Mouse (Mus musculus) heart, adult 2 months (tissue): ENCODE measurements around the gene Samd13. TPM values are rescaled to one million over a fixed set of nuclear protein-coding genes. Genes with fewer than 3 reads are reported as not detected.

Experiments
- DNase-seq, 2 experiments: peaks; one replicate each; pipeline ENCODE4 v3.0.0; 2021
- H3K27ac ChIP-seq: fragments of 200-600 bp; 2 replicates; pipeline ENCODE4 v1.8.1; 2022
- H3K27me3 ChIP-seq: fragments of 200-500 bp; 2 replicates; pipeline ENCODE4 v1.6.1; 2012; ENCODE audit warnings: mild to moderate bottlenecking, low read length, inconsistent platforms, mixed read lengths; ENCODE audit not compliant: control insufficient read depth, insufficient read depth
- H3K36me3 ChIP-seq: fragments of 200-500 bp; 2 replicates; pipeline ENCODE4 v1.6.1; 2012; ENCODE audit warnings: low read length, inconsistent platforms; ENCODE audit not compliant: control insufficient read depth, insufficient read depth
- H3K4me1 ChIP-seq: fragments of 200-500 bp; 2 replicates; pipeline ENCODE4 v1.6.1; 2011; ENCODE audit warnings: low read length; ENCODE audit not compliant: control insufficient read depth, insufficient read depth
- H3K4me3 ChIP-seq: fragments of 200-600 bp; 2 replicates; pipeline ENCODE4 v1.8.1; 2022
- H3K79me2 ChIP-seq: fragments of 200-500 bp; replicated peaks from 2 replicates; pipeline ENCODE4 v1.6.1; 2012; ENCODE audit warnings: mild to moderate bottlenecking, inconsistent platforms, low read length, moderate library complexity, mixed read lengths; ENCODE audit not compliant: control insufficient read depth, insufficient read depth
- H3K9ac ChIP-seq: fragments of 200-500 bp; 2 replicates; pipeline ENCODE4 v1.6.1; 2012; ENCODE audit warnings: low read depth, mild to moderate bottlenecking, control low read depth, inconsistent platforms, low read length, mixed read lengths
- CTCF ChIP-seq: fragments of 200-600 bp; IDR thresholded peaks from 2 replicates; pipeline ENCODE4 v1.8.1; 2022; ENCODE audit warnings: antibody characterized with exemption, mild to moderate bottlenecking, moderate library complexity
- EP300 ChIP-seq: fragments of 200-500 bp; IDR thresholded peaks from 2 replicates; pipeline ENCODE4 v1.6.1; 2011; ENCODE audit warnings: low read depth, low read length, control low read depth; ENCODE audit not compliant: insufficient read depth
- POLR2A ChIP-seq: fragments of 200-500 bp; IDR thresholded peaks from 2 replicates; pipeline ENCODE4 v1.6.1; 2011; ENCODE audit warnings: mild to moderate bottlenecking, low read depth, low read length, control low read depth; ENCODE audit not compliant: insufficient read depth
- WGBS: fragments of 180-500 bp; shearing (Covaris S2); methylation state at CpG from one replicate; pipeline ENCODE4 v1.1.7; 2018; 5-methylcytosine and 5-hydroxymethylcytosine counted together
- intact Hi-C: fragments of 180-260 bp; cut with DNase I; formaldehyde crosslinking; loops from one replicate; pipeline ENCODE4 v1.15.1; 2025
- polyA plus RNA-seq: library from polyadenylated mRNA; depleted of rRNA; stranded (reverse); fragments of >200 nt; gene quantifications from 2 replicates; pipeline ENCODE4 v1.2.3, GENCODE M21; 2012
- total RNA-seq, 2 experiments: library from RNA; stranded (reverse); gene quantifications; 2 replicates each; pipeline ENCODE4 v1.2.3; 2021

Gene Samd13
- total and polyA plus RNA-seq, 3 experiments: 1.0 to 2.1 (median 1.9) TPM

DNA sequence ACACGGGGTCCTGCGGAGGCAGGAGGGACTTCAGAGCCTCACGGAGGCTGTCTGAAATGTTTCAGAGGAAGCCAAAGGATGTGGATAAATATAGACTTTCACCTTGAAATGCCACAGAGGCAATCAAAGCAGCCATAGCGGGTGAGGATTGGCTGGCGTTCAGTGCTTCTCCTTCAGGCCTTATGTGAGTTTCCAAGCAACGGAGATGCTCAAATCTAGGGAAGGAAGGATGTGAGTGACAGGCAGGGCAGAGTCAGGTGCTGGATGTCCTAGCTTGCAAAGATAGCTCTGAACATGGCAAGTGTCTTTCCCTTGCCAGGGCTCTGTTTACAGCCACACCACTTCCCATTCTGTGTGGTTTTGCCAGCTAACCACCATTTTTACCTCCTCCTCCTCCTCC is 26.2 kb upstream of the Samd13 start:
- H3K9ac ChIP-seq: no peak overlapping the region
- 35% methylated on average over 6 of the region's 6 CpGs for whole genome bisulfite sequencing
- no peaks in the 10 kb centered on the region for H3K79me2 ChIP-seq
- intact Hi-C loops: no loop called here
- H3K36me3 ChIP-seq: no peaks in the 10 kb centered on the region
- TF ChIP-seq POLR2A: no peak
- TF ChIP-seq EP300: no peak
- TF ChIP-seq CTCF: no peak
- H3K4me3 ChIP-seq: no peak overlapping the region
- H3K4me1 ChIP-seq: no peaks in the 10 kb centered on the region
- H3K27me3 ChIP-seq: no peaks in the 10 kb centered on the region
- no peak overlapping the region for H3K27ac ChIP-seq
- DNase-seq: no peak

DNA sequence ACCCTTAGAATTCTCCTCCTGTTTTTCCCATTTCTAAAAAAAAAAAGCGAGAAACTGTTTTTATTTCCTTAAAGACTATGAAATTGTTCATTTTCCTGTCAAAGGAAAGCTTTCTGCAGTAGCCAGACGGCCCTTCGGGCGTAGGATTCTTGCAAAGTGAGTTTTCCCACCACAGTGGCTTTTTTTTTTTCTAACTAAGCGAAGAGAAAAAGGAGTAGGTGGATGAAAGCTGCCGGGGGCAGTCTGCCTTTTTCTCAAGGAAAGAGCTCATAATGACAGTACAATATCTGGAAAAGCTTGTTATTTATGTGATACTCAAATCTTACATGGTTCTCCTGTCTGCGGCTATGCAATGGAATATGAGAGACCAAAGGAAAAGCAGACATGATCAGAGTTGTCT is 25.7 kb upstream of the Samd13 start:
- intact Hi-C loops: no loop called here

DNA sequence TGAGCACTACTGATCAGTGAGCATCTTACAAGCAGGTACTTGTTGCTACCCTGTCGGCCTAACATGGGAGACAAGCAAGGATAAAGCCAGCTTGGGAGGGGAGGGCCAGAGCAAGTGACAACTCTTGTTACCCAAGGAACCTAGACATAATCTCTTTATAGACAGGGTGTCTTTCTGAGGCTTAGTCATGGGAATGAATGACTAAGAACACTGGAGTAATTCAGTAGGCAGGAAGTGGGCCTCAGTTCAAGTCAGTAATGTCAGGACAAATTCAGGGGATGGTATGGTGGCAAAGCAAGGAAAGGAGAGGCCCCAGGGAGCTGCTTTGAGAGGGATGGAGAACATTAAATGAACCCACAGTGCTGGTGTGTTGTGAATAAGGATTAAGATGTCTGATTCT is 23.7 kb upstream of the Samd13 start:
- Histone ChIP-seq H3K79me2 (no peaks in the 10 kb centered on the region), H3K27me3 (no peaks in the 10 kb centered on the region), H3K9ac (no peak overlapping the region), H3K27ac (no peak overlapping the region), H3K4me3 (no peak overlapping the region), H3K4me1 (no peaks in the 10 kb centered on the region), H3K36me3 (no peaks in the 10 kb centered on the region)
- DNase-seq: no peak
- no peak for TF ChIP-seq POLR2A
- TF ChIP-seq EP300: no peak
- no peak for TF ChIP-seq CTCF
- intact Hi-C loops: no loop called here
- 72% methylated on average over 1 of the region's 1 CpGs for WGBS

More for the DNA sequence above, 25.7 kb upstream of the Samd13 start:
- DNase-seq: no peak
- Histone ChIP-seq H3K36me3 (no peaks in the 10 kb centered on the region), H3K9ac (no peak overlapping the region), H3K4me1 (no peaks in the 10 kb centered on the region), H3K27ac (no peak overlapping the region), H3K4me3 (no peak overlapping the region), H3K27me3 (no peaks in the 10 kb centered on the region), H3K79me2 (no peaks in the 10 kb centered on the region)
- WGBS: 67% methylated on average over 7 of the region's 7 CpGs
- no peak for TF ChIP-seq EP300
- no peak for TF ChIP-seq POLR2A
- TF ChIP-seq CTCF: no peak

DNA sequence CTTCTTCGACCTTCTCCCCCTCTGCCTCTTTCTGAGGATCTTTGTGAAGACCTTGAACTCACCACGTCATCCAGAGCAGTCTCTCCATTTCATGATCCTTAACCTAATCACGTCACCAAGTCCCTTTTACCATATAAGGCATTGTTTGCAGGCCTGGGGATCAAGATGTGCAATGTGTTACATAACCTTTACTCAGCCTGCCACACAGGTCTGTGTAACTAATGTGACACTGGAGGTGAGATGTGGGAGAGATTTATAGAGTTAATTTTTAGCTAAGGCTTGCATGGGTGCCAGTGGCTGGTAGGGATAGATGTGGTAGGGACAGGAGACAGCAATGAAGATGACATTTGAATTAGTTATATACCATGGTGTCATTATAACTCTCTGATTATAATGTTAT is 23.0 kb upstream of the Samd13 start:
- intact Hi-C loops: no loop called here
- Histone ChIP-seq H3K36me3 (no peaks in the 10 kb centered on the region), H3K4me3 (no peak overlapping the region), H3K79me2 (no peaks in the 10 kb centered on the region), H3K27ac (no peak overlapping the region), H3K9ac (no peak overlapping the region), H3K27me3 (no peaks in the 10 kb centered on the region), H3K4me1 (no peaks in the 10 kb centered on the region)
- no peak for DNase-seq
- TF ChIP-seq EP300: no peak
- TF ChIP-seq CTCF: no peak
- no peak for TF ChIP-seq POLR2A
- WGBS: 75% methylated on average over 3 of the region's 3 CpGs

DNA sequence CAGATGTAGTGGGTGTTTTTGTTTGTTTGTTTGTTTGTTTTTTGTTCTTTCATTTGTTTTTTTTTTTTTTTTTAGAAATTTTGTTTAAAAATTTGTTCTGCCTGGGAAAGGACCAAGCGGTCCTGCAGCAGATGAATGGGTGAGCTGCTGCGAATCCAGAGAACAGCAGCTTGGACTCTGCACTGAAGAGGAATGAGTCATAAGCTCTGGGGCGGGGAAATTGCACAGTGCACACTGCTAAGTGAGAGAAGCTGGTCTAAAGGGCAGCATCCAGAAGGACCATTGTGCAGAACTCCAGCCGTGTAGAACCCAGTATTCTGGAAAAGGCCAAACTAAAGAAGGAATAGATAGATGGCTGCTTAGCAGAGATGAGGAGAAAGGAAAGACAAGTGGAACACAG is 18.7 kb upstream of the Samd13 start:
- Histone ChIP-seq H3K4me3 (no peak overlapping the region), H3K27me3 (no peaks in the 10 kb centered on the region), H3K4me1 (peaks cover 3% of the 10 kb centered on the region; the same call in 1 of the 2 replicates), H3K79me2 (no peaks in the 10 kb centered on the region), H3K9ac (no peak overlapping the region), H3K36me3 (no peaks in the 10 kb centered on the region), H3K27ac (no peak overlapping the region)
- TF ChIP-seq POLR2A (no peak), EP300 (no peak), CTCF (no peak)
- WGBS: 84% methylated on average over 4 of the region's 4 CpGs
- intact Hi-C loops: no loop called here
- DNase-seq: no peak

DNA sequence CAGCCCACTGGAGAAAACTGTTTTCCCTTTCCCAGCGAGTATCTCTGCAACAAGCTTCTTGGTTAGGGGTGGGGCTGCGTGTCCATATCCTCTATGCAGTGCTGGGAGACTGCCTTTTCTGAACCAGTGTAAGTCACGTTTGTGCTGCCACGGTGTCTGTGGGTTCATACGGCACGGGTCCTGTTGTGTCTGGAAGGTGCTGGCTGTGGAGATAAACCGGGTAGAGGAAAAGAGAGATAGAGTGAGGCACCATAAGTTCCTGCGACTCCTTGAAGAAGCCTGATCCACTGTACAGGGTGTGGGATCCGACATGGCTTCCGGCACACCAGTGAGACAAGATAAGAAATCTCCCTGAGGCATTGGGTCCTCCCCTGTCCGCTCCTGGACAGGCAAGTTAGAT is 14.7 kb upstream of the Samd13 start:
- H3K27ac ChIP-seq: no peak overlapping the region; the same call in 1 of the 2 replicates
- H3K36me3 ChIP-seq: no peaks in the 10 kb centered on the region
- DNase-seq: peak in 1 of 2 experiments; percentile 29
- H3K79me2 ChIP-seq: no peaks in the 10 kb centered on the region
- H3K27me3 ChIP-seq: no peaks in the 10 kb centered on the region
- WGBS: 25% methylated on average over 11 of the region's 11 CpGs
- intact Hi-C loops: no loop called here
- no peak overlapping the region for H3K9ac ChIP-seq
- H3K4me3 ChIP-seq: no peak overlapping the region
- no peak for TF ChIP-seq CTCF
- TF ChIP-seq EP300: no peak
- TF ChIP-seq POLR2A: no peak
- peaks cover 3% of the 10 kb centered on the region; the same call in 1 of the 2 replicates for H3K4me1 ChIP-seq
